Mouse (Mus musculus) forebrain, embryonic 14.5 days (tissue): ENCODE measurements at regions not wholly inside any gene's neighbourhood (a gene's known extent, or its start where the extent isn't known, plus 50 kb on each side); places are given as distances from the start of the nearest gene placed in this dataset.

Experiments used
- ATAC-seq: fragments of 200-750 bp; cut with Nextera tagmentation; 2 replicates; pipeline ENCODE4 v1.8.0; 2017; ENCODE audit warnings: mild to moderate bottlenecking, moderate library complexity
- DNase-seq: peaks from one replicate; pipeline ENCODE4 v3.0.0-alpha.2; 2015; ENCODE audit warnings: low spot score
- H3K27ac ChIP-seq: fragments of 300-500 bp; sonication (generic); 2 replicates; pipeline ENCODE4 v1.5.1; 2014; ENCODE audit warnings: low read depth, mild to moderate bottlenecking, control low read depth, low read length, moderate library complexity
- H3K27me3 ChIP-seq: fragments of 300-500 bp; sonication (generic); replicated peaks from 2 replicates; pipeline ENCODE4 v1.6.1; 2014; ENCODE audit warnings: low read length, control low read depth, mixed read lengths; ENCODE audit not compliant: control insufficient read depth, insufficient read depth
- H3K36me3 ChIP-seq: fragments of 300-500 bp; sonication (generic); 2 replicates; pipeline ENCODE4 v1.6.1; 2014; ENCODE audit warnings: low read length, control low read depth; ENCODE audit not compliant: control insufficient read depth, insufficient read depth
- H3K4me1 ChIP-seq: fragments of 300-500 bp; sonication (generic); 2 replicates; pipeline ENCODE4 v1.6.1; 2014; ENCODE audit warnings: antibody characterized with exemption, low read length, control low read depth; ENCODE audit not compliant: control insufficient read depth, insufficient read depth
- H3K4me2 ChIP-seq: fragments of 300-500 bp; sonication (generic); 2 replicates; pipeline ENCODE4 v1.6.1; 2014; ENCODE audit warnings: mild to moderate bottlenecking, control low read depth, low read length
- H3K4me3 ChIP-seq: fragments of 300-500 bp; sonication (generic); 2 replicates; pipeline ENCODE4 v1.5.1; 2014; ENCODE audit warnings: low read depth, low read length, control low read depth
- H3K9ac ChIP-seq: fragments of 300-500 bp; sonication (generic); 2 replicates; pipeline ENCODE4 v1.6.1; 2014; ENCODE audit warnings: mild to moderate bottlenecking, low read length, control low read depth, moderate library complexity
- H3K9me3 ChIP-seq: fragments of 300-500 bp; sonication (generic); replicated peaks from 2 replicates; pipeline ENCODE4 v1.6.1; 2016; ENCODE audit warnings: low read length, control low read depth, mixed read lengths; ENCODE audit not compliant: control insufficient read depth
- WGBS: fragments of 180-500 bp; shearing (Covaris S2); extraction: QIAGEN DNeasy Blood & Tissue Kit; methylation state at CpG from one replicate; pipeline ENCODE4 v1.1.7; 2014; 5-methylcytosine and 5-hydroxymethylcytosine counted together

- DNase-seq: no peak
- H3K9ac ChIP-seq: no peak overlapping the region
- no peak overlapping the region for H3K4me3 ChIP-seq
- no peaks in the 10 kb centered on the region for H3K9me3 ChIP-seq
- no peaks in the 10 kb centered on the region for H3K36me3 ChIP-seq
- no peak overlapping the region for H3K4me2 ChIP-seq
- H3K27me3 ChIP-seq: no peaks in the 10 kb centered on the region
- ATAC-seq: no peak
- 89% methylated on average over 1 of the region's 1 CpGs for WGBS
- no peaks in the 10 kb centered on the region for H3K4me1 ChIP-seq
- H3K27ac ChIP-seq: no peak overlapping the region
These were observed 240.1 kb upstream of the Atp2b1 start for GRCm38 (mm10) chr10:98674131-98674530.

GRCm38 (mm10) chr10:98676907-98677306 is 237.3 kb upstream of the Atp2b1 start:
- Histone ChIP-seq H3K4me1 (no peaks in the 10 kb centered on the region), H3K9ac (no peak overlapping the region), H3K27me3 (no peaks in the 10 kb centered on the region), H3K9me3 (no peaks in the 10 kb centered on the region), H3K4me2 (no peak overlapping the region), H3K36me3 (no peaks in the 10 kb centered on the region), H3K4me3 (no peak overlapping the region), H3K27ac (no peak overlapping the region)
- ATAC-seq: no peak
- no peak for DNase-seq
- 64% methylated on average over 2 of the region's 2 CpGs for WGBS

GRCm38 (mm10) chr10:98678234-98678633 is 236.0 kb upstream of the Atp2b1 start:
- no peak overlapping the region for H3K9ac ChIP-seq
- H3K4me2 ChIP-seq: no peak overlapping the region
- DNase-seq (no peak), ATAC-seq (no peak)
- H3K36me3 ChIP-seq: no peaks in the 10 kb centered on the region
- no peaks in the 10 kb centered on the region for H3K4me1 ChIP-seq
- no peaks in the 10 kb centered on the region for H3K27me3 ChIP-seq
- no peaks in the 10 kb centered on the region for H3K9me3 ChIP-seq
- H3K27ac ChIP-seq: no peak overlapping the region
- H3K4me3 ChIP-seq: no peak overlapping the region
- WGBS: 79% methylated on average over 4 of the region's 4 CpGs

- H3K9ac ChIP-seq: no peak overlapping the region
- H3K4me3 ChIP-seq: no peak overlapping the region
- H3K4me2 ChIP-seq: no peak overlapping the region
- H3K27ac ChIP-seq: no peak overlapping the region
- DNase-seq: no peak
- ATAC-seq: no peak
- no peaks in the 10 kb centered on the region for H3K4me1 ChIP-seq
- H3K9me3 ChIP-seq: no peaks in the 10 kb centered on the region
- 96% methylated on average over 1 of the region's 1 CpGs for WGBS
- no peaks in the 10 kb centered on the region for H3K27me3 ChIP-seq
- H3K36me3 ChIP-seq: no peaks in the 10 kb centered on the region
These were observed 231.8 kb upstream of the Atp2b1 start for GRCm38 (mm10) chr10:98682436-98682835.

- no peak overlapping the region for H3K27ac ChIP-seq
- H3K9ac ChIP-seq: no peak overlapping the region
- no peak overlapping the region for H3K4me2 ChIP-seq
- no peaks in the 10 kb centered on the region for H3K36me3 ChIP-seq
- ATAC-seq (no peak), DNase-seq (peak; percentile 4)
- H3K9me3 ChIP-seq: no peaks in the 10 kb centered on the region
- H3K4me3 ChIP-seq: no peak overlapping the region
- WGBS: 75% methylated on average over 12 of the region's 12 CpGs
- H3K4me1 ChIP-seq: no peaks in the 10 kb centered on the region
- no peaks in the 10 kb centered on the region for H3K27me3 ChIP-seq
These were observed 230.0 kb upstream of the Atp2b1 start for GRCm38 (mm10) chr10:98684195-98684594.

- Histone ChIP-seq H3K9ac (no peak overlapping the region), H3K27me3 (no peaks in the 10 kb centered on the region), H3K27ac (no peak overlapping the region), H3K4me2 (no peak overlapping the region), H3K4me3 (no peak overlapping the region), H3K36me3 (no peaks in the 10 kb centered on the region), H3K9me3 (no peaks in the 10 kb centered on the region), H3K4me1 (no peaks in the 10 kb centered on the region)
- ATAC-seq (no peak), DNase-seq (no peak)
- 79% methylated on average over 8 of the region's 8 CpGs for WGBS
These were observed 229.5 kb upstream of the Atp2b1 start for GRCm38 (mm10) chr10:98684707-98685106.

GRCm38 (mm10) chr10:98685739-98686138 is 228.5 kb upstream of the Atp2b1 start:
- Histone ChIP-seq H3K4me2 (no peak overlapping the region), H3K36me3 (no peaks in the 10 kb centered on the region), H3K9ac (no peak overlapping the region), H3K27me3 (no peaks in the 10 kb centered on the region), H3K27ac (no peak overlapping the region), H3K4me1 (no peaks in the 10 kb centered on the region), H3K9me3 (no peaks in the 10 kb centered on the region), H3K4me3 (no peak overlapping the region)
- DNase-seq: no peak
- WGBS: 87% methylated on average over 2 of the region's 2 CpGs
- ATAC-seq: no peak

- ATAC-seq (no peak), DNase-seq (no peak)
- Histone ChIP-seq H3K27me3 (no peaks in the 10 kb centered on the region), H3K9me3 (no peaks in the 10 kb centered on the region), H3K9ac (no peak overlapping the region), H3K27ac (no peak overlapping the region), H3K4me3 (no peak overlapping the region), H3K4me2 (no peak overlapping the region), H3K36me3 (no peaks in the 10 kb centered on the region), H3K4me1 (no peaks in the 10 kb centered on the region)
These were observed 227.8 kb upstream of the Atp2b1 start for GRCm38 (mm10) chr10:98686370-98686769.

- DNase-seq (no peak), ATAC-seq (no peak)
- Histone ChIP-seq H3K9me3 (no peaks in the 10 kb centered on the region), H3K27me3 (no peaks in the 10 kb centered on the region), H3K36me3 (no peaks in the 10 kb centered on the region), H3K27ac (no peak overlapping the region), H3K9ac (no peak overlapping the region), H3K4me3 (no peak overlapping the region), H3K4me2 (no peak overlapping the region), H3K4me1 (no peaks in the 10 kb centered on the region)
- 85% methylated on average over 5 of the region's 5 CpGs for WGBS
These were observed 222.4 kb upstream of the Atp2b1 start for GRCm38 (mm10) chr10:98691816-98692215.
